Mouse (Mus musculus) kidney, adult 8-10 months (tissue): ENCODE data around the gene Acad11.

Source experiments
- DNase-seq, 2 experiments: peaks; one replicate each; pipeline ENCODE4 v3.0.0; 2022

Acad11 gene

GRCm38 (mm10) chr9:104063244-104063961, at the start of gene Acad11:
Acad11 (plus strand) TSS chr9:104063377.
- peak; percentile 86 to 87 for DNase-seq

- DNase-seq: no peak
Observed at GRCm38 (mm10) chr9:104014526-104014925, 48.7 kb upstream of the Acad11 start.

- DNase-seq: peak in 1 of 2 experiments; percentile 23
Observed at GRCm38 (mm10) chr9:104021026-104021425, 42.2 kb upstream of the Acad11 start.

- DNase-seq: no peak
Observed at GRCm38 (mm10) chr9:104027186-104027585, 36.0 kb upstream of the Acad11 start.

- no peak for DNase-seq
Observed at GRCm38 (mm10) chr9:104029861-104030260, 33.3 kb upstream of the Acad11 start.

GRCm38 (mm10) chr9:104034231-104034630, 28.9 kb upstream of the Acad11 start:
- no peak for DNase-seq

GRCm38 (mm10) chr9:104034718-104035117, 28.5 kb upstream of the Acad11 start:
- DNase-seq: no peak

- DNase-seq: peak; percentile 57 to 80
Observed at GRCm38 (mm10) chr9:104035261-104036015, 27.7 kb upstream of the Acad11 start.

- no peak for DNase-seq
Observed at GRCm38 (mm10) chr9:104038266-104038665, 24.9 kb upstream of the Acad11 start.

GRCm38 (mm10) chr9:104039031-104039695, 24.0 kb upstream of the Acad11 start:
- DNase-seq: no peak

- DNase-seq: no peak
Observed at GRCm38 (mm10) chr9:104039742-104040141, 23.4 kb upstream of the Acad11 start.

GRCm38 (mm10) chr9:104040362-104040761, 22.8 kb upstream of the Acad11 start, which contains the start of gene Gm28305:
Gm28305 (plus strand) TSS chr9:104040662.
- no peak for DNase-seq

GRCm38 (mm10) chr9:104043676-104044075, 19.5 kb upstream of the Acad11 start:
- DNase-seq: peak; percentile 32 to 45

GRCm38 (mm10) chr9:104051028-104051427, 12.1 kb upstream of the Acad11 start:
- DNase-seq: no peak

GRCm38 (mm10) chr9:104062430-104063243, 540 bp upstream of the Acad11 start, which contains the start of gene Uba5:
Uba5 (minus strand) TSS chr9:104063134.
- no peak for DNase-seq

GRCm38 (mm10) chr9:104064571-104064970, 1.4 kb downstream of the Acad11 start:
- peak in 1 of 2 experiments; percentile 45 for DNase-seq

GRCm38 (mm10) chr9:104070241-104070640, 7.1 kb downstream of the Acad11 start:
- no peak for DNase-seq

- peak; percentile 8 to 16 for DNase-seq
Observed at GRCm38 (mm10) chr9:104070863-104071604, 7.9 kb downstream of the Acad11 start.

GRCm38 (mm10) chr9:104075808-104076207, 12.6 kb downstream of the Acad11 start:
- DNase-seq: no peak

- DNase-seq: no peak
Observed at GRCm38 (mm10) chr9:104078780-104079179, 15.6 kb downstream of the Acad11 start.

- peak; percentile 36 to 72 for DNase-seq
Observed at GRCm38 (mm10) chr9:104079379-104079778, 16.2 kb downstream of the Acad11 start.

GRCm38 (mm10) chr9:104080038-104080437, 16.9 kb downstream of the Acad11 start:
- no peak for DNase-seq
